Mouse (Mus musculus) forebrain, embryonic 16.5 days (tissue): ENCODE data around the gene Brwd1. TPM values are rescaled to one million over a fixed set of nuclear protein-coding genes. Genes with fewer than 3 reads are reported as not detected.
"Not testable (repeated sequence)": the region's sequence is repeated elsewhere in the genome, so short reads cannot be mapped to it uniquely, and the experiment has no call there.

Experiments used
- ATAC-seq: fragments of 200-750 bp; cut with Nextera tagmentation; 2 replicates; pipeline ENCODE4 v1.8.0; 2017; ENCODE audit warnings: mild to moderate bottlenecking, moderate library complexity
- H3K27ac ChIP-seq: fragments of 300-500 bp; sonication (generic); 2 replicates; pipeline ENCODE4 v1.5.1; 2014; ENCODE audit warnings: low read length, control low read depth
- H3K27me3 ChIP-seq: fragments of 300-500 bp; sonication (generic); replicated peaks from 2 replicates; pipeline ENCODE4 v1.6.1; 2014; ENCODE audit warnings: low read length; ENCODE audit not compliant: control insufficient read depth, insufficient read depth
- H3K36me3 ChIP-seq: fragments of 300-500 bp; sonication (generic); 2 replicates; pipeline ENCODE4 v1.6.1; 2014; ENCODE audit not compliant: control insufficient read depth, insufficient read depth
- H3K4me1 ChIP-seq: fragments of 300-500 bp; sonication (generic); replicated peaks from 2 replicates; pipeline ENCODE4 v1.6.1; 2014; ENCODE audit warnings: low read length; ENCODE audit not compliant: control insufficient read depth, insufficient read depth
- H3K4me2 ChIP-seq: fragments of 300-500 bp; sonication (generic); 2 replicates; pipeline ENCODE4 v1.6.1; 2014; ENCODE audit warnings: mild to moderate bottlenecking, low read length, control low read depth
- H3K4me3 ChIP-seq: fragments of 300-500 bp; sonication (generic); replicated peaks from 2 replicates; pipeline ENCODE4 v1.5.1; 2014; ENCODE audit warnings: mild to moderate bottlenecking, low read length, control low read depth
- H3K9ac ChIP-seq: fragments of 300-500 bp; sonication (generic); replicated peaks from 2 replicates; pipeline ENCODE4 v1.6.1; 2014; ENCODE audit warnings: low read depth, low read length, control low read depth
- H3K9me3 ChIP-seq: fragments of 300-500 bp; sonication (generic); 2 replicates; pipeline ENCODE4 v1.6.1; 2016; ENCODE audit warnings: low read length; ENCODE audit not compliant: control insufficient read depth
- WGBS: fragments of 180-500 bp; shearing (Covaris S2); extraction: QIAGEN DNeasy Blood & Tissue Kit; methylation state at CpG from one replicate; pipeline ENCODE4 v1.1.7; 2014; 5-methylcytosine and 5-hydroxymethylcytosine counted together
- polyA plus RNA-seq: library from polyadenylated mRNA; unstranded; fragments of >200 nt; fragmentation: Nextera tagmentation; extraction: Ambion mirVana; gene quantifications from 2 replicates; pipeline ENCODE4 v1.2.1, GENCODE M21; 2015

Gene Brwd1
- polyA plus RNA-seq, 1 experiment from 2014 or later: 229 TPM

- no peaks in the 10 kb centered on the region for H3K9me3 ChIP-seq
- WGBS: 86% methylated on average over 5 of the region's 5 CpGs
- no peaks in the 10 kb centered on the region for H3K36me3 ChIP-seq
- no peak overlapping the region for H3K4me3 ChIP-seq
- H3K4me1 ChIP-seq: no peaks in the 10 kb centered on the region
- H3K27me3 ChIP-seq: no peaks in the 10 kb centered on the region
- H3K27ac ChIP-seq: no peak overlapping the region
- no peak overlapping the region for H3K4me2 ChIP-seq
- no peak for ATAC-seq
- no peak overlapping the region for H3K9ac ChIP-seq
These were observed 28.5 kb upstream of the Brwd1 start for GRCm38 (mm10) chr16:96110655-96111345.

- H3K4me3 ChIP-seq: no peak overlapping the region
- WGBS: 73% methylated on average over 4 of the region's 4 CpGs
- H3K27me3 ChIP-seq: no peaks in the 10 kb centered on the region
- H3K36me3 ChIP-seq: no peaks in the 10 kb centered on the region
- H3K4me1 ChIP-seq: no peaks in the 10 kb centered on the region
- ATAC-seq: no peak
- H3K9ac ChIP-seq: no peak overlapping the region
- no peak overlapping the region for H3K4me2 ChIP-seq
- no peak overlapping the region for H3K27ac ChIP-seq
- no peaks in the 10 kb centered on the region for H3K9me3 ChIP-seq
These were observed 27.3 kb upstream of the Brwd1 start for GRCm38 (mm10) chr16:96109673-96110072.

GRCm38 (mm10) chr16:96103036-96103435, 20.7 kb upstream of the Brwd1 start:
- no peaks in the 10 kb centered on the region for H3K9me3 ChIP-seq
- no peak overlapping the region for H3K9ac ChIP-seq
- WGBS: 36% methylated on average over 2 of the region's 2 CpGs
- H3K27ac ChIP-seq: no peak overlapping the region
- no peak overlapping the region for H3K4me2 ChIP-seq
- H3K36me3 ChIP-seq: no peaks in the 10 kb centered on the region
- no peaks in the 10 kb centered on the region for H3K4me1 ChIP-seq
- H3K27me3 ChIP-seq: no peaks in the 10 kb centered on the region
- H3K4me3 ChIP-seq: no peak overlapping the region
- ATAC-seq: no peak

GRCm38 (mm10) chr16:96097811-96098210, 15.5 kb upstream of the Brwd1 start:
- H3K9ac ChIP-seq, H3K9me3 ChIP-seq, H3K4me2 ChIP-seq, H3K4me3 ChIP-seq, H3K4me1 ChIP-seq, H3K27ac ChIP-seq, H3K27me3 ChIP-seq, H3K36me3 ChIP-seq, ATAC-seq: not testable (repeated sequence)

- H3K9me3 ChIP-seq: no peaks in the 10 kb centered on the region
- H3K4me1 ChIP-seq: no peaks in the 10 kb centered on the region
- H3K4me2 ChIP-seq: no peak overlapping the region
- WGBS: 84% methylated on average over 5 of the region's 5 CpGs
- H3K36me3 ChIP-seq: no peaks in the 10 kb centered on the region
- no peak for ATAC-seq
- H3K27me3 ChIP-seq: no peaks in the 10 kb centered on the region
- no peak overlapping the region for H3K9ac ChIP-seq
- H3K27ac ChIP-seq: no peak overlapping the region
- no peak overlapping the region for H3K4me3 ChIP-seq
These were observed 13.6 kb upstream of the Brwd1 start for GRCm38 (mm10) chr16:96095966-96096365.

GRCm38 (mm10) chr16:96091515-96092504, 9.5 kb upstream of the Brwd1 start:
- Histone ChIP-seq H3K36me3 (no peaks in the 10 kb centered on the region), H3K4me2 (no peak overlapping the region), H3K27ac (no peak overlapping the region), H3K4me3 (no peak overlapping the region), H3K9me3 (no peaks in the 10 kb centered on the region), H3K27me3 (no peaks in the 10 kb centered on the region), H3K9ac (no peak overlapping the region), H3K4me1 (no peaks in the 10 kb centered on the region)
- WGBS: 63% methylated on average over 9 of the region's 9 CpGs
- ATAC-seq: no peak

- peaks cover 2% of the 10 kb centered on the region; the same call in 1 of the 2 replicates for H3K4me1 ChIP-seq
- H3K9me3 ChIP-seq: no peaks in the 10 kb centered on the region
- WGBS: 87% methylated on average over 5 of the region's 5 CpGs
- no peak for ATAC-seq
- no peaks in the 10 kb centered on the region for H3K27me3 ChIP-seq
- no peak overlapping the region for H3K27ac ChIP-seq
- no peak overlapping the region for H3K9ac ChIP-seq
- H3K36me3 ChIP-seq: no peaks in the 10 kb centered on the region
- no peak overlapping the region for H3K4me3 ChIP-seq
- no peak overlapping the region for H3K4me2 ChIP-seq
These were observed 5.8 kb upstream of the Brwd1 start for GRCm38 (mm10) chr16:96088120-96088519.

GRCm38 (mm10) chr16:96087436-96087835, 5.1 kb upstream of the Brwd1 start:
- no peaks in the 10 kb centered on the region for H3K9me3 ChIP-seq
- no peak overlapping the region for H3K9ac ChIP-seq
- no peaks in the 10 kb centered on the region for H3K36me3 ChIP-seq
- WGBS: 69% methylated on average over 4 of the region's 4 CpGs
- no peaks in the 10 kb centered on the region for H3K27me3 ChIP-seq
- H3K4me2 ChIP-seq: no peak overlapping the region
- no peak overlapping the region for H3K4me3 ChIP-seq
- peaks cover 4% of the 10 kb centered on the region; the same call in 1 of the 2 replicates for H3K4me1 ChIP-seq
- H3K27ac ChIP-seq: no peak overlapping the region
- ATAC-seq: no peak

GRCm38 (mm10) chr16:96087001-96087400, 4.7 kb upstream of the Brwd1 start:
- no peak overlapping the region for H3K4me2 ChIP-seq
- H3K9me3 ChIP-seq: no peaks in the 10 kb centered on the region
- WGBS: 85% methylated on average over 12 of the region's 12 CpGs

More at GRCm38 (mm10) chr16:96087001-96087400, 4.7 kb upstream of the Brwd1 start:
- Histone ChIP-seq H3K27me3 (no peaks in the 10 kb centered on the region), H3K27ac (no peak overlapping the region), H3K4me1 (peaks cover 4% of the 10 kb centered on the region; the same call in 1 of the 2 replicates), H3K9ac (no peak overlapping the region), H3K36me3 (no peaks in the 10 kb centered on the region), H3K4me3 (no peak overlapping the region)
- ATAC-seq: no peak
